Mouse (Mus musculus): ENCODE measurements around the gene Cabin1. TPM values are rescaled to one million over a fixed set of nuclear protein-coding genes. Genes with fewer than 3 reads are reported as not detected.

Gene Cabin1
- total RNA-seq, 2 experiments from 2014 or later: 49.4 to 58.5 TPM

DNA sequence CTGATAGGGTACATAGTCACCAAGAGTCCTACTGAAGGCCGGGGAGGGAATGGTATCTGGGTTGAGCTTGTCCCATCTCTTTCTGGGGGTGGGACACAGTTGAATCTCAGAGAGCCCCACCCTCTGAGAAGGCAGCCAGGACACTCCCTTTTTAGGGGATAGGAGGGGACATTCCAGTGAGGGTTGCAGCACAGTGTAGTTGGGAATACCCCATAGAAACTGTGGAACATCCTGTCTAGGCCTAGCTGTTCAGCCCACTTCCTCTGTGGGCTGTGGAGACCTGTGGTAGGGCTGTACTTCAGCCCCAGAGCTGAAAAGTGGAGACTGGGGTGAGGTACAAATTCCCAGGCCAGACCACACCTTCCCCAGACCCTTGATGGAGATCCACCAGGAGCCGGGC is 121.2 kb downstream of the Cabin1 start:
- no peak for DNase-seq (ENCODE audit: low spot score in 2 of 2)

DNA sequence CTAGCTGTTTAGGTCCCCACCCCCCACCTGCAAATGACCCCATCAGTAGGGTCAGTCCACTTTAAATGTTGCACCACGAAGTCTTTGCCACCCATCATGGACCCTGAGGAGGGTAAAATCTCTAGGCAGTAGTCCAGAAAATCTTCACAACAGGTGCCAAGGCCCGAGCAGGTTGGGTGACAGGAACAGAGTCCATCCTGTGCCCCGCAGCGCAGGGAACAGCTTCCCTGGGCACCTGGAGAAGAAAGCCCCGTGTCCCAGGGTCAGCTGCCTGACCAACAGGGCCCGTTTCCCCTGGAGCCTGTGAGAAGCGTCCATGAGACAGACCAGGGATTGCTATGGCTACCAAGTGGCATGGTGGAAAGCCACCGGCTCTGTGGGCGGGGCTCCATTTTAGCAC is 121.7 kb downstream of the Cabin1 start:
- no peak for DNase-seq (ENCODE audit: low spot score in 2 of 2)

DNA sequence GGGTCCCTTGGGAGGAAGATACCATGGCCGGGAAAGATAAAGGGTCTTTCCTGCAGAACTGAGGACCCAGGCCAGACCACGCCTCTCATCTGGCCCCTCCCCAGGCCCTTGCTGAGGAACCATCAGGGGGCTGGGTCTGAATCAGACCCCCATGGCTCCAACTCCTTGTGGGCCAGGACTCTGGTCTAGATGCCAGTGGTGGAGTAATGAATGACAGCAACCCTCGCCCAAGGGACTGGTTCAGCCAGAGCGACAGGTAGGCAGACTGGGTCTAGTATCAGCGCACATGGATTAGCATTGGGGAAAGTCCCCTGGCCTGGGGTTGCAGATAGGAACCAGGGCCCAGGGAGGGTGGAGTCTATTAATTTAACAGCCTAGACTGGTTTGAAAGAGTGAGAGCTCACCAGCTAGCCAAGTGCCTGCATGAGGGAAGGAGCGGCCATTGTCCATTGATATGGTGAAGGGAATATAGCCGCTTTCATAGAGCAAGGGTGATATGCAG is 122.4 kb downstream of the Cabin1 start:
- DNase-seq (ENCODE audit: low spot score in 2 of 2): no peak

DNA sequence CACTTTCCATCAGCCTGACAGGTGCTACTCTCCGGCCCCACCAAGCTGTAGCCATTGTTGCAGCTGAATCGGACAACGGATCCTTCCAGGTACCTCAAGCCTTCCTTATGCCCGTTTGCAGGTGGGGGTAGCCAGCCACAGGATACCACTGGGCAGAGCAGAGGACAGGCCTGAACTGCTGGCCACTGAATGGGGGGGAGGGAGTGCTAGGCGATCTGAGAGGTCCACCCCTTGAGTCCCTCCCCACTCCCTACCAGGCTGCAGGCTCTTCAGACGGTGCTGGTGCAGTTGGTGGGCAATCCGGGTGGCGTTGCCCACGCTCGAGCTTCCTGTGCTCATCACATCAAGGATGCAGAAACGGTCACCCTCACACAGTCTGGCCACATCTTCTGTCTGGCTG is 126.4 kb downstream of the Cabin1 start:
- no peak for DNase-seq (ENCODE audit: low spot score in 2 of 2)

DNA sequence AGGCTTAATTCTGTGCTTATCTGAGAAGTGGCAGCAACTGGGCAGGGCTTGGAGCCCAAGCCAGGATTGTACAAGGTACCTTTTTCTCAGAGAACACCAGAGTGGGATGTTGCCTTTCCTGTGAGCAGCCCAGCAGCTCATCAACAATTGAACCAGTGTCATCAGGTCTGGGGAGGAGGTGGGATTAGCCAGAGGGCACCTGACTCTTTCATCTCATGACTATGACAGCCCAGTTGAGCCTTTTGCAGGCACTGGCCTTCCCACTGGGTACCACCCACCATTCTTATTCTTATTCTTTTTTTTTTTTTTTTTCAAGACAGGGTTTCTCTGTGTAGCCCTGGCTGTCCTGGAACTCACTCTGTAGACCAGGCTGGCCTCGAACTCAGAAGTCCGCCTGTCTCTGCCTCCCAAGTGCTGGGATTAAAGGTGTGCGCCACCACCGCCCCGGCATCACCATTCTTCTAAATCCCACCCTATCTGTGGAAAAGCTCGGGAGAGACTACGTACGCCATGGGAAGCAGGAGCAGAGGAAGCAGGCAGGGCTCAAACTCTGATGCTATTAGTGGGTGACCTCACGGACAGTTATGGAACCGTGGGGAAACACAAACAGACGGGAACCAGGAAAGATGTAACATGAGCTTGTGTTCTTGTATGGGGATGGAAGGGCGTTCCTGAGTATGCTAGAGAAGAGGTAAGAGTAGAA is 127.9 kb downstream of the Cabin1 start:
- no peak for DNase-seq (ENCODE audit: low spot score in 2 of 2)

DNA sequence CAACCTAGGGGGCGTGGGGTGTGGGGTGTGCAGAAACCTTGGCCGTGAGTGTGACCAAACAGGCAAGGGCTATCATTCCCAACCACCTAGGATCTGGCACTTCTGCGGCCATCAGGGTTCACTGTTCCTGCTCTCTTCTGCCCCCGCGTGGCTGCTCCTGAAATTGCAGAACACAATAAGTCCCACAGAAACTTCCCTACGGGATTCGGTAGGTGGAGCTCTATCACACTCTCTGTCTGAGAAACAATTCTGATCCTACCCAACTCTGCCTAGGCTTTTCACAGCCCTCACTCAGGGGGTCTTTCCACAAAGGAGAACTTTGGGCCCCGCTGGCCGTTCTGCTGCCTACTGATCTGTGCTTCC is 128.5 kb downstream of the Cabin1 start:
- peak in 1 of 2 experiments; percentile 39 for DNase-seq (ENCODE audit: low spot score in 2 of 2)

DNA sequence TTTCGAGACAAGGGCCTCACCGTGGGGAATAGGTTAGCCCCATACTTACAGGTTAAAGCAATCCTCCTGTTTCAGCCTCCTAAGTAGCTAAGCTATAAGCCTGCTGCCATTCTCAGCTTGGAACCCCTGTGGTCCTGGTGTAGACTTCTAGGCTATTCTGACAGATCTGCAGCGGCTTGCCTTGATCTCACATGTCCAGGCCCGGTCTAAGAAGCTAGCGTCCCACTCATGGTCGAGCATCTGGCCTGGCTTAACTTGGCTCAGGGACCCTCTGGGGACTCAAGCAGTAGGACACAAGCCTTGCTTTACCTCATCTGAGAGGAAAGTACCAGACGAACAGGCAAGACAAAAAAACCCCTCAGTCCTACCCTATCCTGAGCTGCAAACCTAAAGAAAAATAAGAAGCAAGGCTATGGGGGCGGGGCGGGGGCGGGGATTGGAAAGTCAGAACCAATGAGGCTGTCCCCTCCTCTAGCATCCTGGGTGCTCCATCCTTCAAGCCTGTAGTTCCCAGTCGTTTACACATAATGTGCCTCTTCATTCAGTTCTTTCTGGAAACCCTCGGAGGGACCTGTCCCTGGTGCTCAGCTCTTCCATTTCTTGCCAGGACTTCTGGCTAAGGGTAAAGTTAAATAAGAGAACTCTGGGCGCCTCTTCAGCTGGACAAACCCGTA is 129.0 kb downstream of the Cabin1 start:
- no peak for DNase-seq (ENCODE audit: low spot score in 2 of 2)

DNA sequence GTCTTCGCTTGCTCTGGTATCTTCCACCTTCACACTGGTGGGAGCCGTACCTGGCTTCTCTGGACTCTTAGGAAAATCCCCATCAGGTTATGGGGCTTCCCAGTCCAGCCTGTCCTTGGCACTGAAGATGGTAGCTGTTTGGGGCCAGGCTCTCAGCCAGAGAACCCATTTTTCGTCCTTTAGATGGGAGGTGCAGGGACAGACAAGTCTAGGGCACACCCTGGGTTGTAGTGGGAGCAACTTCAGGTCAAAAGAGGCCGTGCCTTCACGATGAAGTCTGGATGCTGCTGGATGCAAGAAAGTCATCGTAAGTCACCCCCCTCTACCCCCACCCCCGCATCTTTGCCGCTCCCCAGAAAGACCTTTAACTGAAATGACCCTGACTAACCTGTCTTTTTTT is 129.5 kb downstream of the Cabin1 start:
- DNase-seq (ENCODE audit: low spot score in 2 of 2): no peak

DNA sequence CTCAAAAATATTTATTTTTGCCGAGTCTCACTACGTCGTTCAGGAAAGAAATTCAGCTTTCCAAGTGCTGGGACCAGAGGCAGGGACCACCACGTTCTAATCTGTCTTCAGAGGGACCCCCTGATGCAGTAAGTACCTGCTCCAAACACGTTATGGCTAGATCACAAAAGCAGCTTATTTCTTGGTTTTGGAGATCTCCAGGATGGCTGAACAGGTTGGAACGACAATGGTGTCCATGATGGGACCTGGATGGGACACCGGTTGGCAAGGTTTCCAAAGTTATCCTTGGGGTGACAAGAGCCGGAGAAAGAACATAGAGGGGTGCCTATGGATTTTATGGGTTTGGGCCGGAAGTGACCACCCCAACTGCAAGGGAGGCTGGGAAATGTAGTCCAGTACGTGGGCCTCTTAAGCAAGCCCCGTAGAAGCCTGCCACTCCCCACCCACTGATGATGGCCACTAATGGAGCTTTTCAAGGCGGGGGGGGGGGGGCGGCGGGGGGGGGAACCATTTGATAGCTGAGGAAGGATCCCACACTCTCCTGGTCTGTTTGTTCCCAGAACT is 130.5 kb downstream of the Cabin1 start:
- DNase-seq (ENCODE audit: low spot score in 2 of 2): no peak

DNA sequence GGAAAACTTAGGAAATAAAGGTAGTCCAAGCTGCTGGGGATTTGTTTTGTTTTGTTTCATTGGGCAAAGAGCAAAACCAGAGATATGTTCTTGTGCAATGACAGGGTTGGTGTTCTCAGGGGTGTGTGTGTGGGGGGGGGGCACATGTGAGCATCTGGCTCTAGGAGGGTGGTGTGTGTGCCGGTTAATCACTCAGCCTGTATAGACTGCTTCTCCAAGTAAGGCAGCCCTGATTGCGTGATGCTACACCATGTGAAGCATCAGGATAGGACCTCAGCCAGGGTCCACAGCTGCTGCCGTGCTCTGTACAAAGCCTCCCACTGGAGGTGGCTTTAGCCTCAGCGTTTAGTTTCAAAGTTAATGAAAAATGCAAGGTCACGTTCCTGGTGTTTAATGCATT is 131.1 kb downstream of the Cabin1 start:
- DNase-seq (ENCODE audit: low spot score in 2 of 2): peak in 1 of 2 experiments; percentile 2

DNA sequence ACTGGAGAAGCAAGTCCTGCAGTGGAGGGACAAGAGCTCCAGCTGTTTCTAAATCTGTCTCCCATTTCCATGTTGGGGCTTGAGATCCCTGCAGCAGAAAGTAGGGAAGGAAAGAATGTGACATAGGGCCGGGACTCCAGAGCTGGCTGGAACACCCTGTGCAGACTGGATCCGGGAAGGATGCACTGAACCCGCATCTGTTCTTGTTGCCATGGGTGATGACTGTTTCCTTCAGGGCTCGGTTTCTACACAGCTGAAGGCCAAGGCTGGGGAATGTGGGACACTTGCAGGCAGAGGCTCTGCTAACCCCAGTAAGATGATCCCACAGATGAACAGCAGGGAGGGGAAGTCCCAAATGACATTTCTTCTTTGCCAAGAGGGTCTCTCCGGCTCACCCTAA is 131.5 kb downstream of the Cabin1 start:
- peak in 1 of 2 experiments; percentile 5 for DNase-seq (ENCODE audit: low spot score in 2 of 2)

DNA sequence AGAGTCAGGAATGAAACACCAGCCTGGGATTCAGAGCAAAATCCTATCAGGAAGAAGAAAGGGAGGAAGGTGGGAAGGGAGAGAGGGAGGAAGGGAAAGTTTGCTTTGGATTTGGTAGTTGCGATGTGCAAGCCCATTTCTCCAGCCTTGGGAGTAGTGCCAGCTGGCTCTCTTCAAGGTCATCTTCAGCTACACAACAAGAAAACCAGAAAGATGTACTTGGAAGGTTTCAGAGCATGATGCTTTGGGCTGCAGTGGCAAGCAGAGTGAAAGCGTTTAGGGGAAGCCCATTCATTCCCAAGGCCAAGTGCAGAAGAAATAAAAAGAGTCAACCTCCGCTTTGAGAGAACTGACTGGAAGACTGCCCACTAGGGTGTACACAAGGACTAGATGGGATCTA is 136.7 kb downstream of the Cabin1 start:
- DNase-seq (ENCODE audit: low spot score in 2 of 2): peak in 1 of 2 experiments; percentile 37

DNA sequence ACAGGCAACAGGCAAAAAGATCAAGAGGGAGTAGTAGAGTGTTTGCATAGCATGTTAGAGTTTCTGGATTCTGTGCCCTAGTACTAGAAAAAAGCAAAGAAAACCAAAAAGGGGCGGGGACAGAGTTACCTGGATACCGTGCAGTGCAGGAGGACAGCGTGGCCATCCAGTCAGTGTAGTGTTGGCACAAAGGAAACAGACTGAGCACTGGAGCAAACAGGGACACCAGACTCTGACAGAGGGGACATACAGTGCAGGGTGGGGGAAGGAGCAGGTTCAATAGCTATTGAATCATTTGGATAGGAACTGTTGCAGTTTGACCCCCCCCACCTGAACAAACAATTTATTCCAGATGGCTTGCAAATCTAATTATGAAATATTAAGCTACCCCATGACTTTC is 137.2 kb downstream of the Cabin1 start:
- peak in 1 of 2 experiments; percentile 3 for DNase-seq (ENCODE audit: low spot score in 2 of 2)

DNA sequence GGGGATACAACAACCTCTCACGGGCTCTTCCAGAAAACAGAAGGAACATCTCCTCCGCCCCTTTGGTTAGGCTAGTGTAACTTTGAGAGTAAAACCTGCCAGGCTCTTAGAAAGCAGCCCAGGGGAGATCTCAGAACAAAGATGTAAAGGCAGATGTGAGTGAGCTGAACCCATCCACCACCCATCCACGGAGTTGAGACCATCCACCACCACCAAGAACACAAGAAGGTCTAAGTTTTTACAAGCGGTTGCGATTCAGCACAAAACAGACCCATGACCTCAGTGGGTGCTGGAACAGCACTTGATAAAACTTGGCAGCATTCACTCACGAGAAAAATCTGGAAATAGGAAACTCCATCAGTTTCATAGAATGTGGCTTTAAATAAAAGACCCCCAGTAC is 138.2 kb downstream of the Cabin1 start:
- no peak for DNase-seq (ENCODE audit: low spot score in 2 of 2)

DNA sequence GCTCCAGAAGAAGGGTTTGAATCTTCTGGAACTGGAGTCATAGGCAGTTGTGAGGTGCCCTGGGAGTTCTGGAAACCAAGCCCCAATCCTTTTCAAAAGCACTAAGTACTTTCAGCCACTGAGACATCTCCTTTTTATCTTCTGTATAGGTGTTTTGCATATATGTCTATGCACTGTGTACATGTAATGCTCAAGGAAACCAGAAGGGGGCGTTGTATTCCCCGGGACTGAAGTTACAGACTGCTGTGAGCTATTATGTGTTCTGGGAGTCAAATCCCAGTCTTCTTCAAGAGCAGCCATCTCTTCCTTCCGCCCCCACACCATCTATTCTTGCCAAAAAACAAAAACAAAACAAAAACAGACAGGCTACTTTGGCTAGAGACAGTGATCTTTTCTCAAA is 143.3 kb downstream of the Cabin1 start:
- DNase-seq (ENCODE audit: low spot score in 2 of 2): no peak

DNA sequence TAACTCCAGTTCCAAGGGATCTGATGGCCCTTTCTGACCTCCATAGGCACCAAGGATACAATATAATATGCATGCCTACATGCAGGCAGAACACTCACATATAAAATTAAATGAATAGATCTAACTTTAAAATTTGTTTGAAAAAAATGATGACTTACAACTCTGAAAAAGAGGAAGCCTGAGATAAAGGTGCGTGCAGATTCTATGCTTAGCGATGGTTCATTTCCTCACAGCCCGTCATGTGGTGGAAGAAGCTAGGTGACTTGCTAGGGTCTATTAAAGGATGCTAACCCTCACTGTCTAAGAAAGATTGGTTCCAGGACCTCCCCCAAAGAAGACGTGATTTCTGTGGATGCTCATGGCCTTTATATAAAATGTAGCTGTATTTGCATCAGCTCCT is 148.1 kb downstream of the Cabin1 start:
- no peak for DNase-seq (ENCODE audit: low spot score in 2 of 2)

DNA sequence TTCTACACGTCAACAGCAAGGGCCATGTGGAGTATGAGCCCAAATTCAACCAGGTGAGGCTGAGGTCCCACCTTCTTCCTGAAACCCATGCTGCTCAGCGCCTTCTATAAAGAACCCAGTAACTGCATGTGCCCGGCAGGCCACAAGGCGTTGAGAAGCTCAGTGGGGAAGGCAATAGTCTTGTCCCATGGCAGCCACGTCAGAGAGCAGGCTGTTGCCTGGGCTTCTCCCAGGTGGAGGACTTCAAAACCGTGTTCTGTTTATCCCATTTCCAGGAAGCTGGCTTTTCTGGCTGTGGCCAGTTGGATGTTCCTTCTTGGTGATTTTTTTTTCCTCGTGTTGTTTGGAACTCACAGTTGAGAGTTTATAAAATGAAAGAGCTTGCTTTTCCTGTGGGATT is 153.7 kb downstream of the Cabin1 start:
- DNase-seq (ENCODE audit: low spot score in 2 of 2): no peak

DNA sequence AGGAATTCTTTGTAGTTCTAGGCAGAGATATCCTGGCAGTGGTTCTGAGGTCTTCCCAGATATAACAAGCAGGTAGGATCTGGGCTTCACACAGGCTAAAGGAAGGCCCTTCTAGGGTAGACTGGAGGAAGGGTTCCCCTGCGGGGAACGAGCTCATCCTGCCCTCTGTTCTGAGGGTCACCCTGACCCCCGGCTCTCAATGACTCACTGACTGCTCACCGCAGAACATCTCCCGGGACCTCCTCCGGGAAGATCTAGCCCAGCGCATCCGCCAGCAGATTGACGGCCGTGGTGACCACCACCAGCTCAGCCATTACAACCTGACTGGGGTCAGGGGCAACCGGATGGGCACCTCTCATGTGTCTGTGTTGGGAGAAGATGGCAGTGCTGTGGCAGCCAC is 155.2 kb downstream of the Cabin1 start:
- no peak for DNase-seq (ENCODE audit: low spot score in 2 of 2)

DNA sequence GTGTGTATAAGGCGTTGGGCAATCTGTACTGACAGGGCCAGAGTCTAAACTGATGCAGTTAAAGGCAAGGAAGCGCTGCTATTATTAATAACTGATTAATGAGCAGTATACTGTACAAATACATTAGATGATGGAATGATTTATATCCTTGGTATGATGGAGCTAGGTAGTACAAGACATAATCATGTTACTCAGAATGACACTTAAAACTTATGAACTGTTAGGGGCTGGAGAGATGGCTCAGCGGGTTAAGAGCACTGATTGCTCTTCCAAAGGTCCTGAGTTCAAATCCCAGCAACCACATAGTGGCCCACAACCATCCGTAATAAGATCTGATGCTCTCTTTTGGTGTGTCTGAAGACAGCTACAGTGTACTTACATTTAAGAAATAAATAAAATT is 156.9 kb downstream of the Cabin1 start:
- no peak for DNase-seq (ENCODE audit: low spot score in 2 of 2)

DNA sequence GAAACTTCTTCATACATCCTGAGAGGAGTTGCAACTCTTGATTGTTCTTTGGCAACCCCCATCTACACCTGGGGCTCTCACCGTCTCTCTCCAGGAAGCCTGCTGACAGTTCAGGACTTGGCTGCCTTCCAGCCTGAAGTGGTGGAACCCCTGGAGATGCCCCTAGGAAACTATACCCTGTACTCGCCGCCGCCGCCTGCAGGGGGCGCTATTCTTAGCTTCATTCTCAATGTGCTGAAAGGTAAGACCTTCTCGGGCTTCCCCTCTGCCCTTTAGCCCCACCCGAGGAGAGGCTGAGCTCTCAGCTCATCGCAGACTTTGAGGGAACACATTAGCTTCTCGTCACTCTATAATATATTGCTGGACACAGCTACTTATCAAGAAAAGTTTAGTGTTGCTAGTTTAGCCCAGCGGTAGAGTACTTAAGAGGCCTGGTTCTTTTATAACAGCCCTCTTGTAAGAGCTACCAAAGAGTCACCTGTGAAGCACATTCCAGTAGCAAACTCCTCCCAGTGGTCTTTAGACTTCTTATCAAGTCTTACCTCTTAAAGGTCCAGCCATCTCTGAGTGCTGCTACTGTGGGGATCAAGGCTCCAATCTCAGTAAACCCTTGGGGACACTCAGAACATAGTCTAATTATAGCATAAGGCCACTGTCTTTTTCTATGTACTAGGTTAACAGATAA is 158.8 kb downstream of the Cabin1 start:
- DNase-seq (ENCODE audit: low spot score in 2 of 2): no peak

DNA sequence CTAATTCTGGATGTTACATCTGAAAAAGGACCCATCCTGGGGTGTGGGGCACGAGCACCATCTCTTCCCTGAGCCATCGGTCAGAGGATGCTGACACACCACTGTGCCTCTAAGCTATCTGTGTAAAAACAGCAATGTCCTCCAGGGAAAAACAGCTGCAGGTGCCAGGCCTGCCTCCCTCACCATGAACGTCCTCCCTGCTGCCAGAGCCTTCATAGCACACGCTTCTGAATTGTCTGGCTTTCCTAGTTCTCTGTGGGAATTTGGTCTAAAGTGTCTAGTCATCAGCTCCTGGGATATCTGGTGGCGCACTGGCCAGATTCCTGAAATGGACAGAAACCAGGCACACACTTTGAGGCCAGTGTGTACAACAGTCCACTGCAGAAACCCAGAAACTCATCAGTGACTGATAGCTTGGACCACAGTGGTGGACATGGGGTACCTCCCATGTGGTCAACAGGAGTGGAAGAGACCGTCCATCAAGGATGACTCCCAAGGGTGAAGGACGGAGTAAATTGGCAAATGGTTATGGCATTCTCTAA is 163.9 kb downstream of the Cabin1 start:
- no peak for DNase-seq (ENCODE audit: low spot score in 2 of 2)

Measured in adrenal gland, postnatal 4 days (tissue).